Comparison of ENCODE assay signal across 8 mouse cellular contexts in the genomic region with DNA sequence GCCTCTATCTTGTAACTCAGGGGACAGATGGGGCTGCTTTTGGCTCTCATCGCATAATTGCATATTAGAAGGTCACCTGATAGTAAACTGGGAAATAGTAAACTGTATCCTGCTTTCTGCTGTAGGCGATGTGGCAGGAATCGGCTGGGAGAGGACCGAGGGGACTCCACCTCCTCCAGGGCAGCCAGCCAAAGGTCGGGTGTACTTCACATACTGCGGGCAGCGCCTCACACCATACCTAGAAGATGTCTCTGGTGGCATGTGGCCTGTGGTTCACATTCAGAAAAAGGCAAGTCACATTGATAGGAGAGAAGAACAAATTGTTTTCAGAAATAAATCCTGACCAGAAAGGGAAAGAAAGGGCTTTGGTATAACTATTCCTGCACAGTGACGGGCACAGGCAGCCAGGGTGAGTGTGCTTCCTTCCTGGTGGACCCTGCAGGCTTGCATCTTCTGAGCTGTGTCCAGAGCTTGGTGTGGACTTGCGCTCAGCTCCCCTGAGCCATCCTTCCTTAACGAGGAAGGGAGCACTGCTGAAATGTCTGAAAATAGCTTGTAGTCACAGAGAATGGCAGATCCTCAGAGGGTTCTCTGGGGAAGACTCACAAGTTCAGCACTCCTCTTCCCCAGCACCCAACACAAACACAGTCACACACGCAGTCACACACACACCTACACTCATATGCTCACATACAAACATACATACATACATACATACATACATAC. TPM values are rescaled to one million over a fixed set of nuclear protein-coding genes. Genes with fewer than 3 reads are reported as not detected.
DNase-seq lines count a peak whose midpoint lies in the region; ATAC-seq and TF ChIP-seq lines count a peak whose summit lies in the region.

No protein-coding gene starts in this region.

- TF ChIP-seq CTCF in spleen, adult 2 months (IDR thresholded peaks at IDR 0.05; ENCODE audit: extremely low read depth, insufficient read depth, insufficient read length, insufficient replicate concordance) = no peak

- no peaks in the 10 kb centered on the region for H3K9me3 ChIP-seq in heart, embryonic 12.5 days (replicated peaks)
- no peaks in the 10 kb centered on the region for H3K9me3 ChIP-seq in kidney, embryonic 15.5 days (replicated peaks)

- H3K4me3 ChIP-seq in spleen, adult 2 months (ENCODE audit: extremely low read depth, insufficient read depth, insufficient read length) = peak overlapping the region; percentile 36; the same call in 1 of the 2 replicates
- peak overlapping the region; percentile 36 for H3K4me3 ChIP-seq in heart, embryonic 12.5 days
- H3K4me3 ChIP-seq in kidney, embryonic 15.5 days (replicated peaks) = peak overlapping the region; percentile 31

- no peak for DNase-seq in spleen, adult 2 months (ENCODE audit: low read depth in 1 of 2, low spot score in 2 of 2)
- DNase-seq in spleen, adult 18-20 months = no peak
- peak; percentile 18 for DNase-seq in lung, postnatal 25 days (ENCODE audit: low spot score)
- no peak for DNase-seq in natural killer cell, adult 2 months (ENCODE audit: low spot score in 2 of 2)
- no peak for DNase-seq in spleen, postnatal 36 days (ENCODE audit: low spot score in 2 of 2)

- peak overlapping the region; percentile 59 for H3K27ac ChIP-seq in spleen, adult 2 months (ENCODE audit: insufficient read depth, low read length)
- H3K27ac ChIP-seq in heart, embryonic 12.5 days (ENCODE audit: poor library complexity, severe bottlenecking) = peak overlapping the region; percentile 78
- H3K27ac ChIP-seq in kidney, embryonic 15.5 days = peak overlapping the region; percentile 41; the same call in 1 of the 2 replicates

- 0 out of 2 replicates have a peak overlapping the region, but pooled peaks have one; percentile 44 for H3K9ac ChIP-seq in heart, embryonic 12.5 days
- H3K9ac ChIP-seq in kidney, embryonic 15.5 days = peak overlapping the region; percentile 24; the same call in 1 of the 2 replicates

- no peak for TF ChIP-seq POLR2A in spleen, adult 2 months (IDR thresholded peaks at IDR 0.05; ENCODE audit: low read depth, low read length)

- H3K36me3 ChIP-seq in spleen, adult 2 months (ENCODE audit: control insufficient read depth, insufficient read depth, low read length) = peaks cover 36% of the 10 kb centered on the region
- H3K36me3 ChIP-seq in heart, embryonic 12.5 days = peaks cover 87% of the 10 kb centered on the region
- H3K36me3 ChIP-seq in kidney, embryonic 15.5 days = peaks cover 88% of the 10 kb centered on the region

- WGBS in spleen, adult 2 months = 66% methylated on average over 11 of the region's 11 CpGs
- WGBS in heart, embryonic 12.5 days = 70% methylated on average over 11 of the region's 11 CpGs
- WGBS in kidney, embryonic 15.5 days = 72% methylated on average over 11 of the region's 11 CpGs

- ATAC-seq in heart, embryonic 12.5 days (ENCODE audit: insufficient number of reproducible peaks, low FRiP score) = no peak
- no peak for ATAC-seq in kidney, embryonic 15.5 days (replicated peaks; ENCODE audit: low FRiP score)
- ATAC-seq in inflammation-experienced regulatory T-cells, adult 6 months = no peak

- peak overlapping the region; percentile 56 for H3K4me2 ChIP-seq in heart, embryonic 12.5 days
- H3K4me2 ChIP-seq in kidney, embryonic 15.5 days = peak overlapping the region; percentile 43

- H3K27me3 ChIP-seq in spleen, adult 2 months (ENCODE audit: control insufficient read depth, insufficient read depth, low read length) = no peaks in the 10 kb centered on the region
- no peaks in the 10 kb centered on the region for H3K27me3 ChIP-seq in heart, embryonic 12.5 days (replicated peaks)
- H3K27me3 ChIP-seq in kidney, embryonic 15.5 days = no peaks in the 10 kb centered on the region

- H3K4me1 ChIP-seq in spleen, adult 2 months (ENCODE audit: control insufficient read depth, insufficient read depth, insufficient read length) = no peaks in the 10 kb centered on the region; the same call in 1 of the 2 replicates
- H3K4me1 ChIP-seq in heart, embryonic 12.5 days (replicated peaks) = 0 out of 2 replicates have a peak, but pooled peaks cover 6% of the 10 kb centered on the region
- H3K4me1 ChIP-seq in kidney, embryonic 15.5 days = no peaks in the 10 kb centered on the region

RNA-seq across cellular contexts. Expression of a gene that starts 55.9 kb away (rescaled TPM):
- polyA plus RNA-seq in spleen, adult 2 months (2012; rRNA removed) = 75.4 and 82.2 TPM in 2 replicates
- polyA plus RNA-seq in heart, embryonic 12.5 days (2016; fragmentation: Nextera tagmentation; extraction: Ambion mirVana) = 82.6 and 83.4 TPM in 2 replicates
- polyA plus RNA-seq in kidney, embryonic 15.5 days (2015; fragmentation: Nextera tagmentation; extraction: Ambion mirVana) = 51.2 and 55.6 TPM in 2 replicates
- 10 to 100 TPM; 31.6 to 50.8 (median 39.1) TPM for polyA plus RNA-seq in inflammation-experienced regulatory T-cells, adult 6 months (2017; shearing (Covaris generic))
